Mouse (Mus musculus) C2C12 (cell line): ENCODE data around the gene Cage1. TPM values are rescaled to one million over a fixed set of nuclear protein-coding genes. Genes with fewer than 3 reads are reported as not detected.

Experiments
- H3K27me3 ChIP-seq: one replicate; pipeline ENCODE4 v1.6.1; 2011; ENCODE audit not compliant: control insufficient read depth, insufficient read depth, insufficient read length
- H3K36me3 ChIP-seq: one replicate; pipeline ENCODE4 v1.6.1; 2011; ENCODE audit not compliant: control insufficient read depth, insufficient read depth
- H3K4me3 ChIP-seq: one replicate; pipeline ENCODE4 v1.5.1; 2011; ENCODE audit warnings: mild to moderate bottlenecking, control low read depth; ENCODE audit not compliant: poor library complexity, insufficient read depth, severe bottlenecking
- H3K79me2 ChIP-seq: one replicate; pipeline ENCODE4 v1.6.1; 2011; ENCODE audit not compliant: control insufficient read depth, insufficient read depth
- H3K79me3 ChIP-seq: one replicate; pipeline ENCODE4 v1.6.1; 2011; ENCODE audit warnings: low read depth, control low read depth
- H3ac ChIP-seq: one replicate; pipeline ENCODE3; 2011; ENCODE audit warnings: low read depth; ENCODE audit not compliant: control insufficient read depth, insufficient read length
- CEBPB ChIP-seq: IDR thresholded peaks from one replicate; pipeline ENCODE4 v1.6.1; 2011; ENCODE audit warnings: low read depth, mild to moderate bottlenecking, control low read depth, moderate library complexity
- CTCF ChIP-seq: IDR thresholded peaks from one replicate; pipeline ENCODE4 v1.5.1; 2011; ENCODE audit not compliant: control insufficient read depth, insufficient read depth, insufficient read length
- FOSL1 ChIP-seq: IDR thresholded peaks from one replicate; pipeline ENCODE4 v1.8.0; 2011; ENCODE audit warnings: mild to moderate bottlenecking, low read length; ENCODE audit not compliant: poor library complexity, insufficient read depth, severe bottlenecking
- MAX ChIP-seq: IDR thresholded peaks from one replicate; pipeline ENCODE4 v1.6.1; 2011; ENCODE audit warnings: mild to moderate bottlenecking, control low read depth
- MYOD1 ChIP-seq: IDR thresholded peaks from one replicate; pipeline ENCODE4 v1.6.1; 2011; ENCODE audit warnings: low read depth; ENCODE audit not compliant: control insufficient read depth, insufficient read length
- MYOG ChIP-seq: IDR thresholded peaks from one replicate; pipeline ENCODE4 v1.6.1; 2011; ENCODE audit not compliant: control insufficient read depth, insufficient read length; ENCODE audit errors: extremely low read depth
- USF1 ChIP-seq: IDR thresholded peaks from one replicate; pipeline ENCODE4 v1.6.1; 2011; ENCODE audit warnings: low read depth, mild to moderate bottlenecking, control low read depth, moderate library complexity
- polyA plus RNA-seq: library from polyadenylated mRNA; unstranded; fragments of >200 nt; fragmentation: generic; extraction: Trizol; gene quantifications from one replicate; pipeline ENCODE4 v1.2.1, GENCODE M21; 2012; ENCODE audit warnings: missing spikeins

The Cage1 gene
- polyA plus RNA-seq, 1 experiment, result 0.09 TPM

GRCm38 (mm10) chr13:38077113-38077512, 40.2 kb upstream of the Cage1 start:
- no peaks in the 10 kb centered on the region for H3K79me3 ChIP-seq
- no peak for TF ChIP-seq MAX
- no peak for TF ChIP-seq USF1
- TF ChIP-seq CEBPB, result no peak
- TF ChIP-seq FOSL1, result no peak
- TF ChIP-seq CTCF, result no peak
- H3K36me3 ChIP-seq, result no peaks in the 10 kb centered on the region
- H3K4me3 ChIP-seq, result no peak overlapping the region
- no peak overlapping the region for H3ac ChIP-seq
- H3K27me3 ChIP-seq, result peaks cover 4% of the 10 kb centered on the region
- H3K79me2 ChIP-seq, result no peaks in the 10 kb centered on the region

- H3K36me3 ChIP-seq, result no peaks in the 10 kb centered on the region
- TF ChIP-seq CEBPB, result no peak
- TF ChIP-seq FOSL1, result no peak
- TF ChIP-seq MAX, result no peak
- no peak for TF ChIP-seq CTCF
- TF ChIP-seq USF1, result no peak
- no peak for TF ChIP-seq MYOG
- TF ChIP-seq MYOD1, result no peak
- H3K27me3 ChIP-seq, result no peaks in the 10 kb centered on the region
- no peak overlapping the region for H3K4me3 ChIP-seq
- H3ac ChIP-seq, result no peak overlapping the region
- H3K79me2 ChIP-seq, result no peaks in the 10 kb centered on the region
- no peaks in the 10 kb centered on the region for H3K79me3 ChIP-seq
Measured at GRCm38 (mm10) chr13:38074404-38074803, 37.5 kb upstream of the Cage1 start.

GRCm38 (mm10) chr13:38073374-38074307, 36.8 kb upstream of the Cage1 start:
- TF ChIP-seq MYOG (no peak), MYOD1 (no peak), CEBPB (no peak), USF1 (no peak), FOSL1 (no peak), MAX (no peak), CTCF (no peak)
- no peaks in the 10 kb centered on the region for H3K79me3 ChIP-seq
- H3K4me3 ChIP-seq, result no peak overlapping the region
- no peaks in the 10 kb centered on the region for H3K79me2 ChIP-seq
- H3ac ChIP-seq, result no peak overlapping the region
- no peaks in the 10 kb centered on the region for H3K27me3 ChIP-seq
- no peaks in the 10 kb centered on the region for H3K36me3 ChIP-seq

- no peak for TF ChIP-seq MAX
Measured at GRCm38 (mm10) chr13:38070945-38071344, 34.1 kb upstream of the Cage1 start.

DNA sequence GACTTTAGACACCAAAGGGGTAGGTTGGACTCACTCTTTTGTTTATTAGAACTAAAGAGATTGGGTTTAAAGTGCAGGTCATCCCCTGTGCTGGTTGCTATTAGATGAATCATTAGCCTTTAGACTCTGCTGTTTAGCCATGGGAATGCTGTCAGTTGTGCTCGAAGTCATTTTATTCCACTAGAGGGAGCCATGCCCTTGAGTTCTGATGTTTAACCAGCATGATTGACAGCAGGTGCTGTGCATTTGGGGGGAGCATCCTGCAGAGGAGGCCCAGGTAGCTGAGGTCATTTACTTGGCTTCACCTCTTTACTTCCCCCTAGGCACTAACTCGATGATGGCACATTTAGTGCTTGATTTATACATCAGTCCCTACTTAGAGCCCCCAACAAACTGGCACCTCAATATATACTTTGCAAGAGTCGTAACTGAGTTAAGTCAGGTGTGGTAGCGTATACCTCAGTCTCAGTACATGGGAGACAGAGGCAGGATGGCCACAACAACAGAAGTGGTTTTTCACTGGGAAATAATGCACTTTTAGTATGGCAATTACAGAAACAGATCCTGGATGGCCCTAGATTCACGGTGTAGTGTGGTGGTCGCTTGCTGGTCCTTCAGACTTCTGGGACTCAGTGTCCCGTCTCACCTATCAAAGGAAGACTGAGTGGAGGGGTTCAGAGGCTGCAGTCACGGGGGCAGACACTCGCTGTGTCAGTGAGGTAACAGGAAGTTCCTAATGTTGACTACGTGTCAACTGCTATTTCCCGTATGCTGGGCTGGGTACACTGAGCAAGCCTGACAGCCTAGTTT, 28.2 kb upstream of the Cage1 start:
- TF ChIP-seq MYOD1 (no peak), CEBPB (no peak), MYOG (no peak), FOSL1 (no peak), CTCF (no peak), USF1 (no peak), MAX (no peak)
- Histone ChIP-seq H3ac (no peak overlapping the region), H3K27me3 (no peaks in the 10 kb centered on the region), H3K79me3 (no peaks in the 10 kb centered on the region), H3K36me3 (peaks cover 15% of the 10 kb centered on the region), H3K79me2 (no peaks in the 10 kb centered on the region), H3K4me3 (no peak overlapping the region)

More at GRCm38 (mm10) chr13:38070945-38071344, 34.1 kb upstream of the Cage1 start:
- no peak overlapping the region for H3K4me3 ChIP-seq
- no peaks in the 10 kb centered on the region for H3K79me3 ChIP-seq
- no peak overlapping the region for H3ac ChIP-seq
- no peaks in the 10 kb centered on the region for H3K27me3 ChIP-seq
- H3K36me3 ChIP-seq, result no peaks in the 10 kb centered on the region
- no peaks in the 10 kb centered on the region for H3K79me2 ChIP-seq
